Mouse (Mus musculus): ENCODE data around the gene Dgki. TPM values are rescaled to one million over a fixed set of nuclear protein-coding genes. Genes with fewer than 3 reads are reported as not detected.

Dgki gene
- total RNA-seq, 2 experiments from 2014 or later, result 1.4 TPM; not detected in 1

DNA sequence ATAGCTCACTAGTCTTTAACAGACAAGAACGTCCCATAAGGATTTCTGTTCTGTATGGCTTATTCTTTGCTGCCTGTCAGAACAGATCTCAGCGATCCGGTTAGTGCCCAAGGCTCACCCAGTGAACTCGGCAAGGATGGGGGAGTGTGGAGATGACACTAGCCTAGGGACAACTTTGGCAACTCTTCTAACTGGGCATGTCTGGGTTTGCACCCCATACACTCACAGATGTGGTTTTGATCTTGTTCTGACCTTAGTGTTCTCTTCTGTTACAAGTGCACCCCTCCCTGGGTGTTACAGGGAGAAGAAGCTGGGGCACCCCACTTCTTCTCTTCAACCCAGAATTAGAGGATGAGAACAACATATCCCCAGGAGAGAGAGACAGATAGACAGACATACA lies 1.0 kb downstream of the Dgki start:
- ATAC-seq (replicated peaks; ENCODE audit: low FRiP score, poor library complexity, severe bottlenecking), result no peak

DNA sequence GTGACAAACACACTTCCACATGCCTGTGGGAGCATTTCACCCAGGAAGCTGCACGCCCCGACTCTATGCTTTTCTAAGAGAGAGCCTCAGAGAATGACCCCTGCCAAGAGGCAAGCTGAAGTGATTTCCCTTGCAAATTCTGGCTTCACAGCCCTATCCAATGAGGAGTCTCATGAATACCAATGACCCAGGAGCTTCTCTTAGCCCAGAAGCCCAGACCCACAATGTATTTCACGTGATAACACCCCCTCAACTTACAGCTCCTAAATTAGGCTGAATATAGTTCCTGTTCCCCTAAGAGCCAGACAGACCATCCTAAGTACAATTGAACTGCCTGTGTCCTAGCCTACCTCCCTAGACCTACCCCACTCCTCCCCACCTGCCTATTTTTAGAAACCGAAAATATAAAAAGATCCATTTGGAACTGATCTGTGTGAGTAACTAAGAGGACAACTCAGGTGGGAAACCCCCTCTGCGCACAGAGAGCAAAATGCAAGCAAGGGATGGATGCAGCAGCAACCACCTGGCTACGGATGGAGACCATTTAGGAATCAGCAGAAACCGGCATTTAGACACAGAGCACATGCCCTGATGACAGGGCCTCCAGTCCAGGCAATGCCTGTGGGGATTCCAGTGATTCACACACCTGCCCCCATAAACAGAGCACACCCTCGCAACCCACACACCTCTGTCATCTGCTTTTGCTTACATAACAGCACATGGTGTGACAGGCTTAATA lies 2.1 kb downstream of the Dgki start:
- no peak for ATAC-seq (replicated peaks; ENCODE audit: low FRiP score, poor library complexity, severe bottlenecking)

DNA sequence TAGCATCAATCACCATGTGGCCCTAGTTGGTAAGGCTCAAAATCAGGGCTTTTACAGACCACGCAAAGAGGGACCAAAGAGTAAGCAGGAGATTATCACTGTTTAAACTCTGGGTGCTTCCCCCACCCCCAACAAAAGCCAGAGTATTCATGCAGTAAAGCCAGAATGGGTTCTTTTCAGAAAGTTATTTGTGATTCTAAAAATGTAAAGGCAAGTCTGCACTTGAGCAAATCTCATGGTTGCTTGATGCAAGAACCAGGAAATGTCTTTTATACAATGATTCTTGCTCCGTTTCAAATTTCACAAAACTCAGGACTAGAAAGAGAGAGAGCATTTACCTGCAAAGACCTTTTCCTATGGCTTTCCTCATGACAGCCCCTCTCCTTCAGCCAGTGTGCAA lies 7.9 kb downstream of the Dgki start:
- ATAC-seq (replicated peaks; ENCODE audit: low FRiP score, poor library complexity, severe bottlenecking), result no peak

DNA sequence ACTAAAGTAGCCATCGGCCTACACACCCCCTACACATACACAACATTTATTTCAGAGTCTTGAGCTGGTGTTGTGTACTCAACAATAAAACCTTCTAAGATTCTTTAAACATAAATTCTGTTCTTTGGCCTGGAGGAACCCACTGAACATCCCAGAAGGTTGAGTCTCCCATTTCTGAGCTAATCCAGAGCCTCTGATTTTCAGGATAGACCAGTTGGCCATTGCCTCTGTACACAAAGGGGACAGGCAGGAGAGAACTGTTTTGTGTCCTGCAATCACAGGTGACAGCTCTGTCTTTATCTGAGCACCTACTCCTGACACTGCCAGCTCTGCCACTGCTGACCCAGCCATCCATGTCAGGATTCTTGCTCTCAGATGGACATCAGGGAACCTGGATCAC lies 8.8 kb downstream of the Dgki start:
- ATAC-seq (replicated peaks; ENCODE audit: low FRiP score, poor library complexity, severe bottlenecking), result no peak

DNA sequence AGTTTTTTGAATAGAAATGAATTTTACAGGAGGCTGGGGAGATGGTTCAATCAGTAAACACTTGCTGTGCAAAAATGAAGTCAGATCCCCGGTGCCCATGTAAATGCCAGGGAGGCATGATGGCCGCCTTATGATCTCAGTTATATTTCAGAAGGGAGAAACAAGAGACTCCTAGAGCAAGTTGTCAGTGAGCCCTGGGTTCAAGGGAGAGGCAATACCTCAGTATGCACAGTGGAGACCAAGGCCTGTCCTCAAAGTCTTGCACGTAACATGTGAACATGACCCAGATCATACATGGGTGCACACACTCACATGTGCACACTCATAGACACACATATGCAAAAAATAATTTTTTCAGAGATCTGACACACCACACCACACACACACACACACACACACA lies 9.3 kb downstream of the Dgki start:
- ATAC-seq (replicated peaks; ENCODE audit: low FRiP score, poor library complexity, severe bottlenecking), result no peak

DNA sequence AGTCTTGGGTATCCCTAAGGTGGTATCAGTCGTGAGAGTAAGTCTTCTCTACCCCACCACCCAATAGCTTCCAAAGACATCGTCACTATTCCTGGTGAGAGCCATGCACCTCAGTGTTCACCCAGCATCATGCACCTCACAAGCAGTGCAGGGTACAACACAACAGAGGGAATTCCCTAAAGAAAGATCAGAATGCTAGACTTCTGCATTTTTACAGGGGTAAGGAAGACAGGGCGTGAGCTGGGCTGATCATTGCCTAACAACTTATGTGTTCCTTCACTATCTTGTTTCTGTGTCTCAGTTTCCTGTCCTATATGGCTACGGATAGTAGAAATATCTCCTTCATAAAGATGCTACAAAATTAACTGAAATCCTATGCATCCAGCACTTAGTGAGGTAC lies 13.8 kb downstream of the Dgki start:
- ATAC-seq (replicated peaks; ENCODE audit: low FRiP score, poor library complexity, severe bottlenecking), result no peak

DNA sequence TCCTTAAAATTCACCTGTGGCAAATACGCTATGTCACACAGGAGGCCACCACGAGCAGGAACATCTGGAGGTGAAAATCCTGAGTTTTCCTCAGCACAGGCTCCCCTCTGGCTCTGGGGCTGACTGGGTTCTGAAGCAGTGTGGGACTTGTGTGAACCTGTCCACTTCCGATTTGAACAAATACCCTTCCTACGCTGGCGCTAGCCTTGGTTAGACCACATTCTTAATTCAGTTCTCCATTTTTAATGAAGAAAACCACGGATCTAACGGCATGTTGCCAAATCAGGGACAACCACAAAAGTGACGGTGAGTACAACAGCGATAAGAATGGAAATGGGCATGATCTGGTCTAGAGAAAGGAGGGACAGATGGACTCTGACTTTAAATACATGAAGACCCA lies 15.1 kb downstream of the Dgki start:
- ATAC-seq (replicated peaks; ENCODE audit: low FRiP score, poor library complexity, severe bottlenecking), result no peak

DNA sequence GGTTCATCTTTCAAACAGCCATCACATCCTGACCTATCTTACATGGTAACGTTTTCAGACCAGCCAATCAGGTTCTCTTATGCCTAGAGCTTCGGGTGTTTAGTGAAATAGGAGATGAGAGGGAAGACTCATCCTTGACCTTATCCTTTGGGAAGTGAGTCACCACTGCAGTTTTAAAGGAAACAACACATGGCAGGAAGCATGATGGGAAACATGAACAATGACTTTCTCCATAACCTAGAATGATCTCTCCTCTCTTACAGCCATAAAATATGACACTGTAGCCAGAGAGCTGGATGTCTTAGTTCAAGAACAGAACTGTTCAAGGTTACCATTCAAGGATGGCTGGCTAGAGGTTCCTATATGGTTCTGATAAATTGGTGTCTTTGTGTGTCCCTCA lies 16.6 kb downstream of the Dgki start:
- no peak for ATAC-seq (replicated peaks; ENCODE audit: low FRiP score, poor library complexity, severe bottlenecking)

DNA sequence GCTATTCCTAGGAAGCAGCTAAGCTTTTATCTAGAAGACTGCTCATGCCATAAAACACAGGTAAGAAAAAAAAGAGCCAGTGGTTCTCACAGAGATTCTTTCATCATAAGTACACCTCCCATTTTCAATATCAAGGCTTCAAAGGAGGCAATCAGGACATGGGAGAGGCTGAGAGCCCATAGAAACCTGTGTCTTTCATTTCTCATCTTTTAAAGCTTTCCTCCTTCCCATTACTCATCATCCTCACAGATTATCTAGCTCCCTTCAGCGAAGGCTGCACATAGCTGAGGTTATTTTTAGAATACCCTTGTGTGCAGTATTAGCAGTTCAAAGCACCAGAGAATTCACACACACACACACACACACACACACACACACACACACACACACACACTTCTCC lies 17.3 kb downstream of the Dgki start:
- no peak for ATAC-seq (replicated peaks; ENCODE audit: low FRiP score, poor library complexity, severe bottlenecking)

DNA sequence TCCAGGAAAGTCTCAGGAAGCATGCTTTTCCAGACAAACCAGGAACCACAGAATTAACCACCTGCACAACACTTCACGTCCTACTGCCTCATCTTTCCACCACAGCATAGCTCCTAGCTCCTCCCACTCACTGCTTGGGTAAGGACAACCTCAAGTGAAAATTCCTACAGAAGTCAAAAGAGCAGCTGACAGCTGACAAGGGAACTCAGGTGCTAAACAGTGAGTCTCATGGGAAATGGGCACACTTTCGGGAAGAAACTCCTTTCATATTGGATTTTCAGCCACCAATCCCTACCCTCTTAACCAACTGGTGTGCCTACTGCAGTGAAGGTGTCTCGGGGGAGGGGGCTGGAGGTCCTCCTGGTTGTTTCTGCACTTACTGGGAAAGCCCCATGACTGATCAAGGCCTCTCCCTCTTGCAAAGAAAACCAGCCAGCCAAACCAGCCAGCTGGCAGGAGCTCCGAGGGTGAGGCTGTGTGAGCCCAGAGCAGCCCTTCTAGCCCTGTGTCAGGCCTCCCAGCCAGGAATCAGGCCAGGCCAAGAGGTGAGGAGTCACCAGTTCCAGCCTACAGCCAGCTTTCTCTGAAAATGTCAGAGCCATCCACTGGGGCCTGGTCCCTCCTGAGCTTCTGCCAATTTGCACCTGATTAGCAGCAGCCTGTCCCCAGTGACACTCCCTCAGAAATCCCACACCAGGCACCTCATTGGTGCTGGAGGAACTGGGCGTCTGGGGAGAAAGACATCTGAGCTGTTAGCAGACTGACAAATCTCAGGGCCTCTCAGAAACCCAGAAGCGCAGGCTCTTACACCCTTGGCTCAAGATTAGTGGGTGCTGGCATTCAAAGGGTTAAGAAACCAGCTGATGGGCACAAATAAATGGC lies 22.9 kb downstream of the Dgki start:
- ATAC-seq (replicated peaks; ENCODE audit: low FRiP score, poor library complexity, severe bottlenecking), result no peak

DNA sequence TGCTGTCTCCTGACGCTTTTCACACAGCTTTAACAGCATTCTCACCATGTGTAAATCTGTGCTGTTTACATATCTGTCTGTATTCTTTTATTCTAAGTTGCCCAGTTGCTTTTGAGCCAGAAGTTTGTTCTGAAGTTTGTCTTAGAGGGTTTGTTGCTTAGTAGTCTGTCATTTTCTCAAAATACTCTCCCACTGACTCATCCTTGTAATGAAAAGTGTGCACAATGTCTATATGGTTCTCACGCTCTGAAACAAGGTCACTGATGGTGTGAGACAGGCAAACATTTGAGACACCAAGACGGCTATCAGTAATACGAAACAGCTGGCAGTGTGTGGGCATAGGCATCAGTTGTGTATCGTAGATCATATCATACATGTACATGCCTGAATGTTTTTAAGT lies 23.8 kb downstream of the Dgki start:
- no peak for ATAC-seq (replicated peaks; ENCODE audit: low FRiP score, poor library complexity, severe bottlenecking)

DNA sequence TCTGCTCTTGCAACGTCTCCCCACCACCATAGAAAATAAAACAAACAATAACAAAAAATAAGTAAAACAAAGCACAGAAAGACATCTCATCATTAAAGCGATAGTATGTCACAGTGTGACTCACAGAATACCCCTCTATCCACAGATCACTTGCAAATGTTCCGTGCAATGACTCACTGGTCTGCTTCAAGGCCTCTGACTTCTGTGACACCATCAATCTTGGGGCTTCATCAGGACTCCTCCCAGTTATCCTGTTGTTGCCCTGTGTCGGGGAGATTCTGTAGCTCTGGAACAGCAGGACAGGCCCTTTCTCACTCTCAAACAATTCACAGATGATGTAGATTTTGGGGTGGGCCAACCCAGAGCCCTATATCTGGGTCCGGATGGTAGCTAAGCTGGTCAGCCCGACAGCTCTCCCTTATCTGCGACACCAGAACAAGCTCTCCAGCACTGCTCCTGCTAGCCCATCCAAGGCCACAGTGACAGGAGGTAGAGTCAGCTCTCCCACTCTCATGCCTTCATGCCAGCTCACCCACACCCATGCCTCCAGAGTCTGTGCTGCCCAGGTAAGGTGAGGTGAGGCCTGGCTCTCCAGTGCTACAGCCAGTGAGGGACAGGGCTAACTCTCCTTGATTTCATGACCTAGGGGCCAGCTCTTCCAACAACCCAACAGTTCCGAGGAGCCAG lies 28.9 kb downstream of the Dgki start:
- no peak for ATAC-seq (replicated peaks; ENCODE audit: low FRiP score, poor library complexity, severe bottlenecking)

DNA sequence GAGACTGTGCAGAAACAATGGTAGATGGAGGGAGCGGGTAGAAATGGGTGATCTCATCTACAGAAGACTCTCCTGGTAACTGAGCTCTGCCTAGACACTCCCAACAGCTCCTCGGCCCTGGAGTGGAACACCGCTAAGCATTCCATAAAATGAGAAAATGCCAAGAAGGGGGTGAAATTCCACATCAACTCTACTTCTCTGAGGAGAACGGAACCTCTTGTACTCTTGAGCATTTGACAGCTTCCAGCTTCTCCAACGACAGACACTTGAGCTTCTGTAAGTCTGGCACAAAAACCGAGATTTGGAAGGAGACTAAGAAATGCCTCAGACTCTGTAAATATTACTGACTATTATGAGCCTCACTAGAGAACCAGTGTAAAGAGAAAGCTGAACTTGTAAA lies 31.4 kb downstream of the Dgki start:
- ATAC-seq (replicated peaks; ENCODE audit: low FRiP score, poor library complexity, severe bottlenecking), result no peak

DNA sequence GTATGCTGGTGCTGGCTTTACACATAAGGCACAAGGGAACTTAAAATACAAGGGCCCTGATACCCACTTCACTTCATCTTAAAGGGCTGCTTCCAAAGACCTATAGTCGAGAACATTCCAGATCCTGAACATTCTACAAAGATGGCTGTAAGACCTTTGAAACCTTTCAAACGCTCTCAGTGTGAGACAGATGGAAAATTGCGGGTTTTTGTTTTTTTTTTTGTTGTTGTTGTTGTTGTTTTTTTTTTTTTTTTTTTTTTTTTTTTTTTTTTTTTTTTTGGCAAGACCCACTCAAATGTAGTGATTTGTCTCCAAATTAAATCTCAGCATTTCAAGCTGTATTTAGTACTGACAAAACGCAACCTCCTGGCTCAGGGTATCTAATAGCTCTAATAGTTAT lies 32.0 kb downstream of the Dgki start:
- no peak for ATAC-seq (replicated peaks; ENCODE audit: low FRiP score, poor library complexity, severe bottlenecking)

DNA sequence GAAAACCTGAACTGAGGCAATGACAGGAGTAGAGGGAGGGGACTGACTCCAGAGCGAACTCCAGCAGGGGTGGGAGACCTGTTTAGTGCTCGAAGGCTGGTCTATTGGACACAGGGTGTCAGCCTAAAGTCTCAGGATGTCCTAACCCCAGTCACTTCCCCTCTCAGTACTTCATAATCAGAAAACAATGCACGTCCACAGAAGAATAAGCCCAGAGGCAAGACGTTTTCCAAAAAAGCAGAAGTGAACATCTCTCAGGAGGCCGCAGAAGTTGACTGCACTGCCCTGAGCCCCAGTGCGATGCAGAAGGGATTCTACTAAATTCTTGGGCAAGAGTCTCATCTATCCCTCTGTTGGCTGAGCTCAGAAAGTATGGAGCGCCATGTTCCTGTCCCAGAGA lies 37.5 kb downstream of the Dgki start:
- no peak for ATAC-seq (replicated peaks; ENCODE audit: low FRiP score, poor library complexity, severe bottlenecking)

DNA sequence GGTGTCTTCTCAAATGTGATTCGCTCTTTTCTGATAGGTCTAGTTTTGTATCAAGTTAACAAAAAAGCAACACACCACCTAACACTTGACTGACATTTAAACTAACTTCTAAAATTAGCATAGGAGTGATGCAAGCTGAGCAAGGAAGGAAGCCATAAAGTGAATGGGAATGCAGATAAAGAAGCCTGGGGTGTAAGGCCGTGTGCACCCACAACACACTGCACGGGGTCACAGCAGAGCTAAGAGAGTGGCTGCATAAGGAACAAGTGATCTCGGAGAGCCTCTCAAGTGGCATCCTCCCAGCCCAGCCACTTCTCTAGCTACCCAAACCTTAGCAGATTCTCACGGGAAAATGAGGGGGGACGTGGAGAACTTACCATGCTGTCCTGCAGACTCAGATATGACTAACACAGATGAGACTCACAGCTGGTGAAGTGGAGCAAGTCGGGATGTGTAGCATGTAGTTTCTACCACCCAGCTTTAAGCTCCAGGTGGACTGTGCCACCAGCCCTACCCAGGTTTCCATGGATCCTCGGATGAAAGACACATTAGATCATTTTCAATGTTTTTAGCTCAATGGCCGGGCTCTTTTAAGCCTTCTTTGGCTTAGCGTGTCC lies 38.6 kb downstream of the Dgki start:
- ATAC-seq (replicated peaks; ENCODE audit: low FRiP score, poor library complexity, severe bottlenecking), result no peak

DNA sequence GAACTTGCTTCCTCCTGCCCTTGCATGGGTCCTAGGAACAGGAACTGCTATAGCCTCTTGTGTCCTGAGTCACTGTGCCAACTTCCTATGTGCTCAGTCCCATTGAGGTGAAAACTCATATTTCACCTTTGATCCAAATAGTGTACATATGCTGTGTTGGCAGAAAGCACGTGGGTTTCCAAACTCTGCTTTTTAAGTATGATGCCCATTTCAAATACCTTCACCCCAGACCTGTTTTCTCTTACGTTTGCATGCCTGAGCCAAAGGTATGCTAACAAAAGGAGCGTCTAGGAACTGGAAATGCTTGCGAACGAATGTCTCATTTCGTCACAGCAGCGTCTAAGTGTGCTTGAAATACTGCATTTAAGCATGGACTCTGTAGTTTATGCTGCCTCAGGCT lies 41.3 kb downstream of the Dgki start:
- ATAC-seq (replicated peaks; ENCODE audit: low FRiP score, poor library complexity, severe bottlenecking), result no peak

DNA sequence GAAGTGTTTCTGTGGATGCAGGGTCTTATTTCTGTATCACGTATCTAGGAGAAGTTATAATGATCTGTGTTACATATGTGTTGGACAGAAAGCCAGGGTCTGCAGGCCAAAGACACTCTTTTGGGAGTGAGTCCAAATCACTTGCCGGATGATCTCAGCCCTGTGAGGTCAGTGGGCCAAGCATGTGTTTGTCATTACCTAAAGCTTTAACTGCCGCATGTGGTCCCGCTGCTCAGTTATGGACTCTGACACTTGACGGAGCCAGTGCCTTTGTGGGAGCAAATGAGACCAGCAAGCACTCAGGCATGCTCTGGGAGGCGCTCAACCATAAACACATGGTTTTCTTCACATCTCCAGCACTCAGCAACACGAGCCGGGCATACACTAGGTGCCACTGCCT lies 45.8 kb downstream of the Dgki start:
- no peak for ATAC-seq (replicated peaks; ENCODE audit: low FRiP score, poor library complexity, severe bottlenecking)

DNA sequence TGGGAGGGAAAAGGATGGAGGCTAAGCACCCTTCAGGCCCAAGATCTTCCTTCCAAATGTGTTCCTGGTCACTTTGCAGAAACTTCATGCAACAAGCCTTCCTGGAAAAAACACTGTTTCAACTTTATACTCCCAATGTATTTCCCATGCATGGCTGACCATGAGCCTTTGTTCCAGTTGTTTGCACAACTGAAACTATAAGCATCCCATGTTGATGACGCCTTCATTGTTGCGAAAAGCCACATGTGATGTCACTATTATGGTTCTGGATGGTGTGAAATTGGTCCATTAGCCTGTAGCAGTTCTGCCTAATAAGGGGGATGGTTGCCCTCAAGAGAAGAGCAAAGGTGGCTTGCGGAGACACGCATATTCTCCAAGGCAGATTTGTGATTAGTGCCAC lies 47.4 kb downstream of the Dgki start:
- no peak for ATAC-seq (replicated peaks; ENCODE audit: low FRiP score, poor library complexity, severe bottlenecking)

DNA sequence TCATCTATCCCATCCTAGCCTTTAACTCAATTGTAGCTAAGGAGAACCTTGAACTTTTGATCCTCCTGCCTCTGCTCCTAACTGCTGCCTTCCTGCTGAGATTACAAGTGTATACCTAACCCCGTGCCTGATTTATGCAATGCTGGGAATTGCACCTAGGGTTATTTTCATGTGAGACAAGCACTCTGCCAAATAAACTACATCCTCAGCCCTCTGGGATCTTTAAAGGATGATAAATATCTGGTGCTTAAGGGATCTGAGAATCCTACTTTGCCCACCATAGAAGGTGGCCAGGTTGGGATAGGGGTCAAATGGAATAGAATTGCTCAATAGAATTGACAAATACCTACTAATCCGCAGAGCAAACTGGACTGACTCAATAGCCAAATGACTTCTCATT lies 49.3 kb downstream of the Dgki start:
- ATAC-seq (replicated peaks; ENCODE audit: low FRiP score, poor library complexity, severe bottlenecking), result no peak

Data from erythroid progenitor cell, adult 5-6 weeks (primary cell).